In genomic region chr11:113747056-113747455, GRCm38 (mm10) we compare ENCODE assay signal across 7 mouse cellular contexts. TPM values are rescaled to one million over a fixed set of nuclear protein-coding genes. Genes with fewer than 3 reads are reported as not detected.
DNase-seq lines count a peak whose midpoint lies in the region; ATAC-seq and TF ChIP-seq lines count a peak whose summit lies in the region.

No protein-coding gene starts in this region.

- peak overlapping the region; percentile 93 for H3K27ac ChIP-seq in bone marrow macrophage, adult 2 months (ENCODE audit: insufficient read depth, low read depth, low read length)
- peak overlapping the region; percentile 62 for H3K27ac ChIP-seq in heart, embryonic 15.5 days

- peak; percentile 36 for DNase-seq in ES-CJ7 (ENCODE audit: low read depth, low spot score)
- peak; percentile 66 to 82 for DNase-seq in kidney, postnatal 36 days
- no peak for DNase-seq in urinary bladder, postnatal 36 days (ENCODE audit: low spot score in 2 of 2)
- DNase-seq in MN1 (ENCODE audit: low spot score) = no peak

- TF ChIP-seq POLR2A in bone marrow macrophage, adult 2 months (IDR thresholded peaks at IDR 0.05; ENCODE audit: borderline replicate concordance, low read depth, low read length) = no peak

- no peak overlapping the region for H3K9ac ChIP-seq in heart, embryonic 15.5 days

- H3K4me3 ChIP-seq in bone marrow macrophage, adult 2 months (ENCODE audit: insufficient read depth, low read length) = peak overlapping the region; percentile 60
- peak overlapping the region; percentile 7; the same call in 1 of the 2 replicates for H3K4me3 ChIP-seq in heart, embryonic 15.5 days
- peak overlapping the region; percentile 86 for H3K4me3 ChIP-seq in megakaryocyte, embryonic 14.5 days (replicated peaks)

- no peak for TF ChIP-seq CTCF in bone marrow macrophage, adult 2 months (IDR thresholded peaks at IDR 0.05; ENCODE audit: low read depth, low read length)

- no peak for ATAC-seq in heart, embryonic 15.5 days (replicated peaks; ENCODE audit: insufficient number of reproducible peaks, insufficient read depth, low FRiP score, low read depth)

- H3K4me2 ChIP-seq in heart, embryonic 15.5 days = peak overlapping the region; percentile 95

- H3K4me1 ChIP-seq in bone marrow macrophage, adult 2 months (ENCODE audit: control insufficient read depth, insufficient read depth, low read length) = peaks cover 31% of the 10 kb centered on the region
- peaks cover 50% of the 10 kb centered on the region for H3K4me1 ChIP-seq in heart, embryonic 15.5 days (replicated peaks)
- peaks cover 69% of the 10 kb centered on the region for H3K4me1 ChIP-seq in megakaryocyte, embryonic 14.5 days

- H3K9me3 ChIP-seq in heart, embryonic 15.5 days (replicated peaks) = no peaks in the 10 kb centered on the region
- peaks cover 16% of the 10 kb centered on the region for H3K9me3 ChIP-seq in megakaryocyte, embryonic 14.5 days

- 50% methylated on average over 16 of the region's 16 CpGs for WGBS in heart, embryonic 15.5 days

- H3K36me3 ChIP-seq in heart, embryonic 15.5 days = peaks cover 10% of the 10 kb centered on the region
- peaks cover 14% of the 10 kb centered on the region for H3K36me3 ChIP-seq in megakaryocyte, embryonic 14.5 days (replicated peaks; ENCODE audit: low read length)

- no peaks in the 10 kb centered on the region for H3K27me3 ChIP-seq in heart, embryonic 15.5 days
- peaks cover 15% of the 10 kb centered on the region for H3K27me3 ChIP-seq in megakaryocyte, embryonic 14.5 days (replicated peaks)

RNA-seq across cellular contexts. Expression of gene Cdc42ep4, which starts 4.6 kb away (rescaled TPM):
- polyA plus RNA-seq in bone marrow macrophage, adult 2 months (2012; ENCODE audit: insufficient read depth, insufficient read length, missing spikeins) = 18.3 and 20.9 TPM in 2 replicates
- 21.2 and 32.3 TPM in 2 replicates for polyA plus RNA-seq in heart, embryonic 15.5 days (2015; fragmentation: Nextera tagmentation; extraction: Ambion mirVana)
- polyA plus RNA-seq in megakaryocyte, embryonic 14.5 days (2012; ENCODE audit: insufficient read depth, low replicate concordance) = 2.9 and 9.4 TPM in 2 replicates

RNA-seq across cellular contexts. Expression of gene Cpsf4l, which starts 37.2 kb away (rescaled TPM):
- polyA plus RNA-seq in bone marrow macrophage, adult 2 months (2012; ENCODE audit: insufficient read depth, insufficient read length, missing spikeins) = not detected in 2 replicates
- 0.74 and 5.1 TPM in 2 replicates for polyA plus RNA-seq in heart, embryonic 15.5 days (2015; fragmentation: Nextera tagmentation; extraction: Ambion mirVana)
- polyA plus RNA-seq in megakaryocyte, embryonic 14.5 days (2012; ENCODE audit: insufficient read depth, low replicate concordance) = not detected in 2 replicates

Comparison
In these comparisons a context has a peak if more than half of its experiments do, and no peak if none do; other contexts are left out.
1. DNase-seq: peak in ES-CJ7 (single experiment) and kidney, postnatal 36 days (2 of 2); none in urinary bladder, postnatal 36 days (0 of 2) and MN1 (single experiment).
2. H3K4me3 ChIP-seq: peak in every context shown above with its lines; median percentile 86 in megakaryocyte, embryonic 14.5 days; 60 in bone marrow macrophage, adult 2 months; 7 in heart, embryonic 15.5 days.